Mouse (Mus musculus) cerebellum, adult 18-20 months (tissue): ENCODE measurements around the gene Adat3.

Experiments
- DNase-seq, 2 experiments: peaks; one replicate each; pipeline ENCODE4 v3.0.0; 2021

Gene Adat3

GRCm38 (mm10) chr10:80655406-80656129 is 52.9 kb downstream of the Adat3 start:
- DNase-seq: no peak

GRCm38 (mm10) chr10:80656130-80656862 is 53.6 kb downstream of the Adat3 start:
- peak; percentile 98 to 99 for DNase-seq

- DNase-seq: peak in 1 of 2 experiments; percentile 47
Observed at GRCm38 (mm10) chr10:80656863-80657623, 54.4 kb downstream of the Adat3 start, which contains the start of gene Btbd2. Gene Btbd2, minus strand, starts transcription at chr10:80657071.
